Mouse (Mus musculus) limb, embryonic 11.5 days (tissue): ENCODE measurements around the gene Gm49366. TPM values are rescaled to one million over a fixed set of nuclear protein-coding genes. Genes with fewer than 3 reads are reported as not detected.
"Not testable (repeated sequence)": the region's sequence is repeated elsewhere in the genome, so short reads cannot be mapped to it uniquely, and the experiment has no call there.

Experiments
- ATAC-seq: fragments of 200-750 bp; cut with Nextera tagmentation; 2 replicates; pipeline ENCODE4 v1.8.0; 2017; ENCODE audit warnings: low read depth; ENCODE audit not compliant: insufficient number of reproducible peaks, low FRiP score, low TSS enrichment
- DNase-seq: peaks from one replicate; pipeline ENCODE4 v3.0.0-alpha.2; 2015; ENCODE audit warnings: low spot score
- H3K27ac ChIP-seq: fragments of 300-500 bp; sonication (generic); replicated peaks from 2 replicates; pipeline ENCODE4 v1.5.1; 2014; ENCODE audit warnings: low read depth, mild to moderate bottlenecking, low read length
- H3K27me3 ChIP-seq: fragments of 300-500 bp; sonication (generic); 2 replicates; pipeline ENCODE4 v1.6.1; 2014; ENCODE audit warnings: mild to moderate bottlenecking, low read length, mixed read lengths; ENCODE audit not compliant: control insufficient read depth, insufficient read depth
- H3K36me3 ChIP-seq: fragments of 300-500 bp; sonication (generic); 2 replicates; pipeline ENCODE4 v1.6.1; 2014; ENCODE audit warnings: mild to moderate bottlenecking, low read length, moderate library complexity, mixed read lengths; ENCODE audit not compliant: control insufficient read depth, insufficient read depth
- H3K4me1 ChIP-seq: fragments of 300-500 bp; sonication (generic); 2 replicates; pipeline ENCODE4 v1.6.1; 2014; ENCODE audit warnings: low read length, mixed read lengths; ENCODE audit not compliant: control insufficient read depth, insufficient read depth
- H3K4me2 ChIP-seq: fragments of 300-500 bp; sonication (generic); 2 replicates; pipeline ENCODE4 v1.6.1; 2014; ENCODE audit warnings: low read depth, mild to moderate bottlenecking, moderate library complexity; ENCODE audit not compliant: severe bottlenecking
- H3K4me3 ChIP-seq: fragments of 300-500 bp; sonication (generic); 2 replicates; pipeline ENCODE4 v1.5.1; 2014; ENCODE audit warnings: low read depth, low read length
- H3K9ac ChIP-seq: fragments of 300-500 bp; sonication (generic); 2 replicates; pipeline ENCODE4 v1.6.1; 2014; ENCODE audit warnings: mild to moderate bottlenecking, low read length
- H3K9me3 ChIP-seq: fragments of 300-500 bp; sonication (generic); 2 replicates; pipeline ENCODE4 v1.6.1; 2016; ENCODE audit warnings: low read length; ENCODE audit not compliant: control insufficient read depth
- WGBS: fragments of 180-500 bp; shearing (Covaris S2); extraction: QIAGEN DNeasy Blood & Tissue Kit; methylation state at CpG from one replicate; pipeline ENCODE4 v1.1.7; 2014; 5-methylcytosine and 5-hydroxymethylcytosine counted together
- polyA plus RNA-seq: library from polyadenylated mRNA; unstranded; fragments of >200 nt; fragmentation: Nextera tagmentation; extraction: Ambion mirVana; gene quantifications from 2 replicates; pipeline ENCODE4 v1.2.1, GENCODE M21; 2014

The Gm49366 gene
- polyA plus RNA-seq, 1 experiment from 2014 or later = not detected

DNA sequence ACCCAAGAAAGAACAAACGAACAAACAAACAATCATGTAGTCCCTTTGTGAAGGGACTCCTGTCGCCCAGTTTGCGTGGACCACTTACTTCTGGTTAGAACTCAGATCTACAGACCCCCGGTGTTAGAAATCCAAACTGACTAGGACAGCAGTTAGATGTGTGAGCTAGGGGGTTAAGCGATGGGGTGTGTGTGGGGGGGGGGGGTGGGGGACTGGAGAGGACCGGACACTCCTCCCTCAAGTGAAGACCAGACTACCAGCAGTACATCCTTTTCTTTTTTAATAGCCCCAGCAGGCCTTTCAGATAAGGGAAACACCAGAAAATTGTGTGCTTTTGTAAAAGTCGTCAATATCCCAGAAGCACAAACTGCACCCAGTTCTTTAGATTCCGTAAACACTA is 30.0 kb upstream of the Gm49366 start:
- no peaks in the 10 kb centered on the region for H3K36me3 ChIP-seq
- H3K9ac ChIP-seq = peak overlapping the region; percentile 67
- H3K27me3 ChIP-seq = no peaks in the 10 kb centered on the region
- DNase-seq (no peak), ATAC-seq (no peak)
- no peaks in the 10 kb centered on the region for H3K9me3 ChIP-seq
- H3K4me3 ChIP-seq = no peak overlapping the region
- H3K27ac ChIP-seq = no peak overlapping the region
- H3K4me2 ChIP-seq = peak overlapping the region; percentile 42
- 80% methylated on average over 8 of the region's 8 CpGs for WGBS
- H3K4me1 ChIP-seq = peaks cover 3% of the 10 kb centered on the region; the same call in 1 of the 2 replicates

DNA sequence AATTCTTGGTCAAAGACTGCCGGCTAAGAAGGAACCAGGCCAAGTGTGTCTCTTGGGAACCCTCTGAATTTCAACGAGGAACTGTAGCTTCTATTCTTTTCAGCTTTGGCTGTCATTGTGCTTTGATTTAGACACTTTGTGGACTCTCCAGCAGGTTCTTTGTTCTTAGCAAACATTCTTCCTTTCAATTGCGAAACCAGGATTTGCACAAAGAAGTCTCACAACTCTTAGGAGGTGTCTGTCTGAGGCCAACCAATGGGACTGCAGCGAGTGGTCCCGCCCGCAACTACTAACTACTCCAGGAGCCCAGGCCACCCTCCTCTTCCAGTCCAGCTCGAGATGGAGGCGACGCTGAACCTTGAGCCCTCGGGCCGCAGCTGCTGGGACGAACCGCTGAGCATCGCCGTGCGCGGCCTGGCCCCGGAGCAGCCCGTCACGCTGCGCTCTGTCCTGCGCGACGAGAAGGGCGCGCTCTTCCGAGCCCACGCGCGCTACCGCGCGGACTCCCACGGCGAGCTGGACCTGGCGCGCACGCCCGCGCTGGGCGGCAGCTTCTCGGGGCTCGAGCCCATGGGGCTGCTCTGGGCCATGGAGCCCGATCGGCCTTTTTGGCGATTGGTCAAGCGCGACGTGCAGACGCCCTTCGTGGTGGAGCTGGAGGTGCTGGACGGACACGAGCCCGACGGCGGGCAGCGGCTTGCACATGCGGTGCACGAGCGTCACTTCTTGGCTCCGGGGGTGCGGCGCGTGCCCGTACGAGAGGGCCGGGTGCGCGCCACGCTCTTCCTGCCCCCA is 29.4 kb upstream of the Gm49366 start, which contains the start of gene Acot1:
Gene Acot1, plus strand, starts transcription at position 320 of the 795 bp plus-strand sequence.
- Histone ChIP-seq H3K4me3 (peak within 1 kb of the TSS; percentile 35), H3K4me2 (peak within 1 kb of the TSS; percentile 42), H3K9ac (peak within 1 kb of the TSS; percentile 67)
- not testable (repeated sequence) for H3K27me3 ChIP-seq, H3K27ac ChIP-seq, H3K9me3 ChIP-seq, H3K36me3 ChIP-seq, H3K4me1 ChIP-seq
- DNase-seq (peak; percentile 77), ATAC-seq (peak; percentile 94; the same call in 1 of the 2 replicates)
- 2% methylated on average over 53 of the region's 70 CpGs for WGBS

DNA sequence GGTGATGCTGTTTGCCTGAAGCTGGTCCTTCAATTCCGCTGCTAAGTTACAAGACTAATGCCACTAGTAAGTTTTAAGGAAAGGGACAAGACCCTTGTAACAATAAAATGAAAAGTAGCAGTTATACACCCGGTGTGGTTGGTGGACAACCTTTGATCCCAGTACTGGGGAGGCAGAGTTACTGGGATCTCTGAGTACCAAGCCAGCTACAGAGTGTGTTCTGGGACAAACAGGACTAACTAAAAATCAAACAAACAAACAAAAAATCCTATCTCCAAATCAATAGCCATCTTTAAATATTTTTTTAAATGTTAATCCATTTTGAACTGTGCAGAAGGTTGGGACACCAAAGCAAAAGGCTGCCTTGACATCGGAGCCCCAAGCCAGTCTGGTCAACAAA is 28.5 kb upstream of the Gm49366 start:
- Histone ChIP-seq H3K4me3 (no peak overlapping the region), H3K4me2 (no peak overlapping the region; the same call in 1 of the 2 replicates), H3K9me3 (no peaks in the 10 kb centered on the region), H3K27me3 (no peaks in the 10 kb centered on the region), H3K4me1 (peaks cover 3% of the 10 kb centered on the region; the same call in 1 of the 2 replicates), H3K9ac (no peak overlapping the region), H3K27ac (no peak overlapping the region), H3K36me3 (no peaks in the 10 kb centered on the region)
- ATAC-seq (no peak), DNase-seq (no peak)
- WGBS = 71% methylated on average over 3 of the region's 3 CpGs

- no peaks in the 10 kb centered on the region for H3K9me3 ChIP-seq
- no peaks in the 10 kb centered on the region for H3K36me3 ChIP-seq
- H3K4me2 ChIP-seq = no peak overlapping the region
- 66% methylated on average over 12 of the region's 12 CpGs for WGBS
- peaks cover 3% of the 10 kb centered on the region; the same call in 1 of the 2 replicates for H3K4me1 ChIP-seq
- ATAC-seq (no peak), DNase-seq (peak; percentile 35)
- H3K9ac ChIP-seq = no peak overlapping the region
- no peak overlapping the region for H3K27ac ChIP-seq
- no peaks in the 10 kb centered on the region for H3K27me3 ChIP-seq
- no peak overlapping the region for H3K4me3 ChIP-seq
These were observed 27.3 kb upstream of the Gm49366 start for GRCm38 (mm10) chr12:84011251-84012040.

GRCm38 (mm10) chr12:84013130-84013529 is 25.6 kb upstream of the Gm49366 start:
- no peak for ATAC-seq

GRCm38 (mm10) chr12:84013701-84014100 is 25.0 kb upstream of the Gm49366 start:
- WGBS = 95% methylated on average over 7 of the region's 7 CpGs

More at GRCm38 (mm10) chr12:84013130-84013529, 25.6 kb upstream of the Gm49366 start:
- DNase-seq = no peak
- Histone ChIP-seq H3K4me1 (peaks cover 3% of the 10 kb centered on the region; the same call in 1 of the 2 replicates), H3K36me3 (no peaks in the 10 kb centered on the region), H3K9ac (no peak overlapping the region), H3K9me3 (no peaks in the 10 kb centered on the region), H3K4me3 (no peak overlapping the region), H3K4me2 (no peak overlapping the region), H3K27ac (no peak overlapping the region), H3K27me3 (no peaks in the 10 kb centered on the region)
- 80% methylated on average over 6 of the region's 6 CpGs for WGBS

DNA sequence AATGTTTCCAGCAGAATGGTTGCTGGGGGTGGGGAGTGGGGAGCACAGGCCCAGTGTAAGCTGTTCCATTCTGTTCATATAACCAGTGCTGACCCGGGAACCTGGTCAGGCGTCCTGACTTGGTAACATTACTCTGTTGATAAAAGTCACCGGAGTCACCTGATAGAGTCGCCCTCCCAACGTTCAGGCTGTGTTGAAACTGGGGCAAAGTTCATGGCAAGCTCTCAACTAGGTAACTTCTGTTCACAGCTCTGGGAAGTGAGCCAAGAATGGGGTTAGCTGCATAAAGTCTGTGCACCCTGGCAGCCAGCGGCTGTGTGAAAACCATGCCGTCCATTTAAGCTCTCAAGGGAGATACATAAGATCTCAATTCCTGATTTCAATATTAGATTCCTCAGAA is 18.2 kb upstream of the Gm49366 start:
- H3K27ac ChIP-seq, ATAC-seq, H3K9me3 ChIP-seq, H3K4me3 ChIP-seq, H3K4me2 ChIP-seq, H3K9ac ChIP-seq, DNase-seq, H3K4me1 ChIP-seq, H3K36me3 ChIP-seq, H3K27me3 ChIP-seq: not testable (repeated sequence)
- 84% methylated on average over 7 of the region's 7 CpGs for WGBS

More at GRCm38 (mm10) chr12:84013701-84014100, 25.0 kb upstream of the Gm49366 start:
- Histone ChIP-seq H3K36me3 (no peaks in the 10 kb centered on the region), H3K9me3 (no peaks in the 10 kb centered on the region), H3K4me1 (peaks cover 3% of the 10 kb centered on the region; the same call in 1 of the 2 replicates), H3K9ac (no peak overlapping the region), H3K27me3 (no peaks in the 10 kb centered on the region), H3K27ac (no peak overlapping the region), H3K4me3 (no peak overlapping the region), H3K4me2 (no peak overlapping the region)
- ATAC-seq = no peak
- no peak for DNase-seq

GRCm38 (mm10) chr12:84022266-84022665 is 16.5 kb upstream of the Gm49366 start:
- H3K9ac ChIP-seq, ATAC-seq: not testable (repeated sequence)
- 90% methylated on average over 4 of the region's 4 CpGs for WGBS

More at GRCm38 (mm10) chr12:84022266-84022665, 16.5 kb upstream of the Gm49366 start:
- H3K36me3 ChIP-seq, H3K27me3 ChIP-seq, H3K4me2 ChIP-seq, H3K27ac ChIP-seq, H3K9me3 ChIP-seq, H3K4me3 ChIP-seq, DNase-seq, H3K4me1 ChIP-seq: not testable (repeated sequence)
